Mouse (Mus musculus) heart, adult 18-20 months (tissue): ENCODE results near the gene Zbtb20. TPM values are rescaled to one million over a fixed set of nuclear protein-coding genes. Genes with fewer than 3 reads are reported as not detected.

Experiments used
- DNase-seq, 2 experiments: peaks; one replicate each; pipeline ENCODE4 v3.0.0; 2021 to 2022; ENCODE audit warnings: mixed read lengths in 1 of 2
- total RNA-seq, 2 experiments: library from RNA; stranded (reverse); gene quantifications; 2 replicates each; pipeline ENCODE4 v1.2.3; 2021

The Zbtb20 gene
- total RNA-seq, 2 experiments from 2014 or later: 149 to 178 TPM

DNA sequence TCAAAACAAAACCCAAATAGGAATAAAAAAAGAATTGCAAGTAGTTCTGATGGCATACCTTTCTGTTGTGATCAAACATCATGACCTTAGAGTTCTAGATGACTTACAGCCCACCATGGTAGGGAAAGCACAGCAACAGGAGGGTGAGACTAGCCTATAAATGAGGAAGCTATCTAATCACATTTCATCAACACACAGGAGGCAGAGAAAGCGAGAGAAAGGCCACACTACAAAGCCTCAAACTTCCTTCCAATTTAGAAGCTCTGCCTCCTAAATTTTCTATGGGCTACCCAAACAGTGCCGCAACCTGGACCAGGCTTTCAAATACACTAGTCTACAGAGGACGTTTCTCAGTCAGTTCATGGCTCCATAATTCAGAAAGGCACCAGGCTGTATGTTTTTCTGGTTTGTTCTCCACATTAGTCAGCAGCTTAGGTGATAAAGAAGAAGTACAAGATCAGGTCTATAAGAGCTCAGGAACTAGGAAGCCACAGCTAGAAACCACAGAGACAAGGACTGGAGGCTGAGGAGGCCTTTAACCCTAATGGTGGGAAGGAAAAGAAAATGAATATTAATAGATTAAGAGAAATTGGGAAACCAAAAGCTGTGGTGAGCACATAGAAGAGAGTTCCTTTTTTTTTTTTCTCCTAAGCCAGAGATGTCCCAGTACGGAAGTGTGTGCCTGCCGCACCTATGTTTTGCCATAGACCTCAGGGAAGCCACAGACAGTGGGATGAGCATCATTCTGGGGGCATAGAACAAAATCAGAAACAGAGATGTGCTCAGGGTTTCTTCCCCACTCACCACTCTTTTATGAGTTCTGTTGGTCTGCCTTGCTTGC, 572.7 kb downstream of the Zbtb20 start:
- DNase-seq: no peak

DNA sequence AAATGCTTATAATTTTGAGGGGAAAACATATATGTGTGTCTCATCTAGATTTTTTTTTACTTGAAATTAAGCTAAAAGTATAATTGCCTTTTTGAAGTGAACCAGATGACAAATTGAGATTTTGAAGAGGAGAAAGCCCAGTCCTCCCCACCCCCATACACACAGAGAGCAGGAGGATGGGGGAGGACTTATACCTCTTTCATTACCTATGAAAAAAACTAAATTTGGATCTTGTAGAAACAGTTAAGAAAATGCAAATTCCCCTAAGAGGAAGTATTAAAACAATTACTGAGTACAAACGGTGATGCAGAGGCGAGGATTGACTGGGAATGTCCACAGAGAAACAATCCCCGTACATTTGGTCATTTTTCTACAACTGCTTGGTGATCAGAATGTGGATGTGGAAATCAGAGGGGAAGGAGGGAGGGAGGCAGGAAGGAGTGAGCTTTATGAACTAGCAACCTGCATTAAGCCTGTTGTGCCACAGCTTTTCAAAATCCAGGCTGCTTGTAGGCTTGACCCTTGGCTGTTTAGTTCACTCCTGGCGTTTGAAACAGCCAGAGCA, 578.8 kb downstream of the Zbtb20 start:
- DNase-seq: no peak

DNA sequence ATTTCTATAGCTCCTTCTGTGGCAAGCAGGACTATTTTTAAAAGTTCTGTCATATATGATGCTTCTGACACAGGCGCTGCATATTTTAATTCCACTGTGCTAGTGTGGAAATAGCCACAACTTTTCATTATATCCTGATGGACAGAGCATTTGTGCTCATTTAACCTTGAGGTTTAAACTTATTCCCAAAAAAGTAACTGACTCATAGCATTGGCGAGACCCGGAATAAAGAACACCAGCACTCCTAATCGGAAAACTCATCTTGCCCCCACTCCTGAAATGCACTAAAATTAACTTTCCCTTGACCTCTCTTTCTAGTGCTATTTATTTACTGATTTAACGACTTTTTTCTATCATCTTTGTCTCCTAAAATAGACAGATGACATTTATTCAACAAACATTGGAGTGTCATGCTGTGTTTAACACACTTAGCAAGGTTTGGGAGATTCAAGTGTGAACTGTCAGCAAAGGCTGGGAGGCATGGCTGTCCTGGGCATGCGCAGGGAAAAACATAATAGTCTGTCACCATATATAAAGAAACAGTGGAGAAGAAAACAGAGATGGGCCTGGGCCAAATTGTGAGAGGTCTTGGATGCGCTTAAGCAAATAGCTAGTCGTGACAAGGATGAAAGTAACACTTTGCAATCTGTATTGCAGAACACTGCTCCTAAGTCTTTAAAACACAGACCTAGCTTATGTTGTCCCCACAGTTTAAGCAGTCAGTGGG, 580.9 kb downstream of the Zbtb20 start:
- no peak for DNase-seq

DNA sequence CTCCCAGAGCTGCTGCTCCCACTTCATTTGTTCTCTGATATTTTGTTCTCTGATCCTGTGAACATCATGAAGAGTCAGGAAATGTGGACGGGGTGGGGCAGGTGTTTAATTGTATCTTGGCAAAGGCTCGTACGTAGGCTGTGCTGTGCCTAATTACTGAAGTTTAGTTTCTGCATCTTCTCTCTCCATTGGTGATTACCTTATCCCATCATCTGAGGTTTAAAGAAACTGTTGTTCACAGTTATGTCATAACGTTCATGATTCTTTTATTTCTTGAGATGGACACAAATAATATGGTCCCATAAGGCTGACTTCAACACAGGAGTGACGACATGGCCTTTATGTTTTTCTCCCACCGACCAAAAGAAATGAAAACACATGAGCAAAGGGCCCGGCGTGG, 582.1 kb downstream of the Zbtb20 start:
- no peak for DNase-seq

DNA sequence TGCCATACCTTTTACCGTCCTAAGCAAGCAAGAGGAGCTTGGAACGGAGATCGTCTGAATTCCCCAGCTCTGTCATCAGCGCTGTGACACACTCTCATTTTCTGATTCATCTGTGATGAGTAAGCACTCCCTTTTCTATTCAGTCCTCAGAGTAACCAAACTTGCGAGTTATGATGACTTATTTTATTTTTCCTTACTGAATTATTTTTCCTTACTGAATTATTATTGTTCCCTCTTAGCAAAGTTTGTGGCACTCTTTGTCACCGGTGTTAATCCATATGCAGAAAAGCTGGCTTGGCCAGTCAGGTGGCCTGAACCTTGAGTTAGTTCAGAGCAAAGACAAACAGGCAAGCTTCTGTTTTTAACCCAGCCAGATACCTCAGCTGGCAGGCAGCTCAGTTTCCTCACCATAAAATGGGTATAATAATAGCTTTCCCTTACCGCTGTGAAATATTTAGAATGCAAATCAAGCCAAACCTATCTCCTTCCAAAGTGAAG, 583.1 kb downstream of the Zbtb20 start:
- no peak for DNase-seq

DNA sequence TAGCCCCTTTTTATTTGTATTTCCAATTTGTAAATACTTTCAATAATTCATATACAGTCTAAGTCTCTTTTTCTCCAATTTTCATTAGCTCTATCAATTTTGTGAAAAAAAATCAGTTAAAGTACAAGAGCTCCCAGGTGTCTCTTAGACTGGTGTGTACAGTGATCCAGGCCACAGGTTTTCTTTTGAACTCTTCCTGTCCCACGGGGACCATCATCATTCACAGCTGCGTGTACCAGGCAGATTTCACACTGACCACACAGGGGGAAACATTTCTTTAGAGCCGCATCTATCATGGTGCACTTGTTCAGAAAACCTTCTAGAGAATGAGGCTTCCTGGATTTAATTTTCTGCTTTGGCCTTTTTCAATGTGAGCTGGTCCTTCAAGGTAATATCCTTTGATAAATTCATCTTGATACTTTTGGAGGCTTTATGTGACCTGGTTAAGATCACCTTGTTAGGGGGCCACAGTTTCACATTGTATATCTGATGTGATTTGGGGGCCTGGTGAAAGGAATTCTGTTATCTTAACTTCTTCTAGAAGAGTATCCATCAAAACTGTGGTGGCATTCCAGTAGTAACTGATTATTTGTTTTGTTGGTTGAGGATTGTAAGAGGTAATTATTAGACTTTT, 586.2 kb downstream of the Zbtb20 start:
- DNase-seq: no peak

DNA sequence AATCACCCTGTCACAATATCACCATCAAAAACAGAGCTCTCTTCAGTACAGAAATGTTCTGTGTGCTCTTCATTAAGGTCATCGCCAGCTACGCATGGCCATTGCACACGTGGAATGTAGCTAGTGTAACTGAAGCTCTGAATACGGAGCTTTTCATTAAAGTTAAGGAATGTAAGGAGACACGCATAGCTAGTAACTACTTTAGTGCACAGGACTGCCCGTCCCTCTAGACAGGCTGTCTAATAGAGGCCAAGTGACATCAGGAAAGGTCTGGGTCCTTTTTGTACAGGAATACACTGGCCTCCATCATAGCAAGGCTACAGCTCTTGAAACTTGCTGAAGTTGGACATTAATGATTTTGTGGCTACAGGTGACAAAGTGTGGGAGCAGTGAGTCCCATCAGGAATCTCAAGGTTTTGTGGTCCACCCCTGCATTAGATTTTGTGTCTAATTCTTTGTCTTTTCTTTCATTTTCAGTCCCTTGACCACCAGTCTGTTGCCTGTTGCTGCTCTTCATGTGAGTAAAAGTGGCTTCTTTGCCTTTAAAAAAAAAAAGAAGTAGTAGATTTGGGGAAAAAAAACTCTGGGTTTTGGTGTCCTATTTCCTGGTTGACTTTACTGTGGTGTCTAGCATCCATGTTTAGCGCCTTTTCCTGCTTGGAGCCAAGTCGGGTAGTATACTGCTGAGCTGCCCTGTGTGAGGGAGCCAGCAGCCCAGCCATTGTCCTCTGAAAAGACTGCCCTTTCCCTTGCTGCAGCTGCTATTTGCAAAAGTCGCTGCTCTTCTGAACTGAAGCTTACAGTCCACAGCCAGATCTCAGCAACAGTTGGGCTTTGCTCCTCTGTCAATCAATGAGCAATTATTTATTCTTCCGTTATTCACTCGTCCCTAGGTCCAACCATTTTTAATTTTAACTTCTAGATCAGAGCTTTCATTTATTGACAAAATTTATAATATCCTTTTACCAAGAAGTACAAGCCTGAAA, 587.1 kb downstream of the Zbtb20 start:
- peak in 1 of 2 experiments; percentile 35 for DNase-seq

DNA sequence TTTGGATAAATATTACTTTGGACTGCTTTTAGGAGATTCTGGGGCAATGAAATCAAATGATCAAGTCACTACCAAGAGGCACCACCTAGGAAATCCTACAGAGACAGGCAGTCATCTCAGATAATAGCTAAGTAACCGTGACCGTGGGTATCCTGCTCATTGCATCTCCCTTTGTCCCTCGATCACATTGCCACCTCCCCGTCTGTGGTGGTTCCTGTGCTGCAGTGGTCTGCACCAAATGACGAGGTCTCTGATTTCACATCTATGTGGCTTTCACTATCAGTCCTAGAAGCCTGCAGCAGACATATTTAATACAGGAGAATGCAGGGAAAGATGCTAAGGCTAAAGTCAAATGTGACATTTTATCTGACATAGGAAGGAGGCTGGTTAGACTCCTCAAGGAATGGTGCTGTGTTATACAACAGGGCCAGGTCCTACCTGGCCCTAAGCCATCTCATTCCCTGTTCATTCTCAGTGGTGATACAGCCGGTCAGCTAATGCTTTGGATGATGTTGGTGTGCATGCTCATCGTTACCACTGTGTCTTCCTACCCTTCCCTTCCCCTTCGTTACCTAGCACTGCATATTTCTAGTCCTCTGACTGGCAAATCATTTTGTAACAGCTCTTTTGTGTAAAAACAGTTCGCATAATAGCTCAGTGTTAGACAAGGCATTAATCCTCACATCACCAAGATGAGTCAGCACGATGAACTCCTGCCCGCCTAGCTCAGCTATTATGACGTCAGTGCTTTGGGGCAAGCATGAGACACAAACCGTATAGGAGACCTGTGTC, 588.2 kb downstream of the Zbtb20 start:
- peak; percentile 59 to 66 for DNase-seq

DNA sequence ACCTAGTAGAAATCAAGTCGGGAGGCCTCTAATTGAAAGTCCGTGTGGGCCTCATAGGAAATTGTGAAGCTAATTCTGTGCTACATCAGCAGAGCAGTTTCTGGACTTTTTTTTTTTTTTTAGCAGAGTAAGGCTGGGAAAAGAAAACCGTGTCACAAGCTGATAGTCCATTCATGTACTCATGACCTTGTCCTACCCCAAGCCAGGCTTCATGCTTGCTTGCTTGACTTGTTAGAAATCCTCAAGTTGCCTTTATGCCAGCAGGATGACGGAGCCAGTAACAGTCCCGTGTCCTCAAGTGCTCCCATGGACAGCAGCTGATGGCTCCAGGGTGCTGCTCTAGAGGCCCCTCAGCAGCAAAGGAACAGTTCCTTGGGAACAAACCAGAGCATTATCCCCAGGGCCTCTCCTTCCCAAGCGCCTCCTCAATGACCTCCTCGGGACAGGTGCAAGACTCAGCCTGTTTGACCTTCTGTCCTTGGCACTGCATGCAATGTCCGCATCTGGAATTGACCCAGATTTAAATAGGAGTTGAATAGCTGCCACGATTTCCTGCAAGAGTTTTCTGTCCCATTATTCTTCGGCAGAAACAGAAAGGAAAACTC, 588.9 kb downstream of the Zbtb20 start:
- peak; percentile 87 to 89 for DNase-seq

DNA sequence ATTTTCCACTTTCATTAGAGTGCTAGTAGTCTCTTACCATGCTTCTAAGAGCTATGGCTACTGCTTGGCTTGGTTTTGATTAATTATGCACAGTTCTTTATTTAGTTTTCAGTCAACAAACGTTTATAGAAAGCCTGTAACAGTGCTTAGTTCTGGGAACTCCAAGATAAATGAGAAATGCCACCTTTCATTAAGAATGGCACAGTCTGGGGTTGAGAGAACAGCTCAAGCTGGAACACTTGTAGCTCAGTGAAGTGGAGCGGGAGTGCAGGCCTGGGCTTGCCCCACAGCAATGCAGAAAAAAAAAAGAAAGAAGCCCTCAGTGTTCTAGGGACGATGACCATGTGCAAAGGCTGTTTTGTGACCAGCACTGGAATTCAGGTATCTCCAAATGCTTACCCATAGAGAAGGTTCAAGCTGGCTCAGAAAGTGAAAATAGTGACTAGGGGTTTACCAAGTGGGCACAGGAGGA, 589.7 kb downstream of the Zbtb20 start:
- DNase-seq: no peak

DNA sequence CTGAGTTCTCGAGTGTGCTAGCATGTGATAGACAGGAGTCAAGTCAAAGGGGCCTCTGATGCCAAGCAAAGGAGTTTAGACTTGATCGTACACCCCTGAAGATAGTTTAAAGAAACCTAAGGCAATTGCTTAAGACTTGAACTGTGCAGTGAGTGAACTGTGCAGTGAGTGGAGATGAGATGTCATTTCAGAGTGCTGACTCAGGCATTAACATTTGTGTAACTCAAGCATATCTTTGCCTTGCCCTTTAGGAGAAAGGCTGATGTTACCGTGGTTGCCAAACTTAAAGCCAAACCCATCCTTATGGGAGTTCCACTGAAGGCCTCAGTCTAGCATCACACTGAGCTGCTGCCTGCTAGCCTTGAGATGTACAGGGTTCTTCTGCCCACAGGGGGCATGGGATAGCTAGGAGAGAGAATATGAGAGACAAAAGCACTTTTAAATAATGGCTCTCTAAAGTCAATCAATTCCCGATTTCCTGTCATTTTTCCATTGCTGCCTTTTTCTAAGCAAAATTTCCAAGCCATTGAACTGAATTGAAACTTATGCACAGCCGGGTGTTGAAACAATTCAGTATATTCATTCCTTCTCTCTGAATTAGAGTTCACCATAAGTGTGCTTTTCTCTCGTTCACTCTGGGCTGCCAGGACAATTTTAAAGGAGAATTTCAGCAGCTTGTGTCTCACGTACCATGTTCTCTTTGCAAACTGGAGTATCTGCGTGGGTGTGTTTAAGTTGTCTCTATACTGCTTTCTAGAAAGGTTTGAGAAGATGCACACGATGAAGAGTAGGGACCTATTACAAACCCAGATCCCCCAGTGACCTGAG, 590.5 kb downstream of the Zbtb20 start:
- no peak for DNase-seq

DNA sequence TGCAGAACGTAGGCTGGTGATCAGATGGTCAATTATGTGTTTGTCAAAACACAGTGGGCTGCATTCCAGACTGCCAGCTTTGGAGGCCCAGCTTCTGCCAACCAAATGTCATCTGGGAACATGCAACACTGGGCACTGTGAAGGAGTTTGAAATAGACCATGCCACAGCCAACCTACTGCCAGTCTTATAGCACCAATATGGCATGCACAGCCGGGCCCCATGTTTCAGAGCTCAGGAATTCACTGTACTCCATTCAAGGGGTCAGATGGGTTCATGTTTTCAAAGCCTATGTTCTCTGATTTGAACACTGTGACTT, 591.0 kb downstream of the Zbtb20 start:
- DNase-seq: peak; percentile 67 to 72

DNA sequence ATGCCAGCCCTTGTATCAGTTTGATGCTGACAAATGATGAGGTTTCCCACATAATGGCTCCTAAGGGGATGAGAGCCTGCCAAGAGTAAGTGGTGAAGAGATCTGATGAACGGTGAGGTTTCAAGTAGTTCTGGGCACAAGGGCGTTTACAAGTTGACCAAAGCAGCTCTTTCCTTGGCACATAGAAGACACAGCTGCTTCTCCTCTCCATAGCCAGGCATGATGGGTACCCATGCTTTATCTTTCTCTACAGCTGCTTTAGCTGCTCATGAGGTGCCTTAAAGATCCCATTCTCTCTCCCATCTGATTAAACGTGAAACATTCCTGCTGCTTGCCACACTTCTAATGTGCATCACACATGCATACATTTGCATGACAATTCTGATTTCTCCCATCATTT, 595.4 kb downstream of the Zbtb20 start:
- DNase-seq: no peak

DNA sequence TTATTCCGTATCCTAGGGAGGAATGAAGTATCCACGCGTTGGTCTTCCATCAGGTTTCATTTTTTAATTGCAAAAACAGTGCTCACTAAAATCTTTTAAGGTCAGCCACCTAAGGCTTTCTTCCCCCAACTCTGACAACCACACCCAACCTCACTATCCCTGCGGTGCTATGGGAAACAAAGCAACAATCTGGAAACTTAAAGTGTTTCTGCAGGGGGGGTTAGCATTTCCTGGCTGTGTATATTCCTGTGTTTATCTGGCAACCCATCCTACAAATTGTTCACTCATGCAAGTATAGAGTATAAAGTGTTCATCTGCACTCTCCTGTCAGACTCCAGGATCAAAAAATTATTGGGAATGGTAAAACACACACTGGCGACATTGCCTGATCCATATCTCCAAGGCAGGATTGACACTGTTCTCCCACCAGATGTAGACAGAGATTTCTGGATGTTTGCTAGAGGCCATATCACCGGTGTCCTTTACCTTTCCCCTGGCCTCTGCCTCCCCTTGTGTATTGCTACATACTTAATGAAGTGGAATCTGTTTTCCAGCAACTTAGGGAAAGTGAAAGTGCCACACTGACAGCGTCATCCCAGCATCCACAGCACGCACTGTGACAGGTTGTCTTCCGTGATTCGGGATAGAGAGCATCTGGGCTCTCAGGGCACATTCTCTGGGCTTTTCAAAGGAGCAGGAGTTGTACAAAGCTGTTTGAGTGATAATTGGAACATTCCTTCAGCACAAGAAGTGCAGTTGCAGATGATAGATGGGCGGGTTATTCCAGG, 599.5 kb downstream of the Zbtb20 start:
- DNase-seq: peak in 1 of 2 experiments; percentile 46

DNA sequence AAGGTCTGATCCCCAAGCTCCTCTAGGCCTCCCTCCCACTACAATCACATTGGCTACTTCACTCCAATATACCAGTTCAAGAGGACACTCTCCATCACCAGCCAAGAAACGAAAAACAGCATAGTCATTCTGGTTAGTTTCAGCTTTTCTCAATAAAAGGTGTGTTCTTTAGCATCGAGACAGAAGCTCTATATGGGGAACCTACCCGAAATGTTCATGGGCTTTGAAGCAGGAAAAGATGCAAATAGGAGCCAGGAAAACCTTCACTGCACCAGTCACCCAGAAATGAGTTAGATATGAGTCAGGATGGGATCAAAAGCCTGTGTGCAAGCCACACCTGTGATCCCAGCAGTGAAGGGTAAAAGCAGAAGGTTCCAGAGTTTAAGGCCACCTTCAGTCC, 601.2 kb downstream of the Zbtb20 start:
- no peak for DNase-seq

DNA sequence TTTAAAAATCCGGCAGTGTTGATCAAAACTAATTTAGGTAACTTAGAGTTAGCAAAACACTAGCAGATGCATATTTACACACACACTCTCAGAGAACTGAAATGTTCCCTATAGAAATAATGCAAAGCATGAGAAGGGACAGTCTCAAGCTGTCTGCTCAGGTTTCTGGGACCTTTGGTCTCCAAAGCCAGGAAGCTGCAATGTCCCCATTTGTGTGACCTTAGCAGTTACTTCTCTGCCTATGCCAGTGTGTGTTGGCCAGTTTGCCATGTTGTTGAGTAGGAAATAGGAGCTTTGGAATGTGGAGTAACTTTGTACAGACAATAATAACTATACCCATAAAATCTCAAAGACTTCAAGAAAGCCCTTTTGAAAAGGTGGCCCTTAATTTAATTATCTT, 602.7 kb downstream of the Zbtb20 start:
- no peak for DNase-seq

DNA sequence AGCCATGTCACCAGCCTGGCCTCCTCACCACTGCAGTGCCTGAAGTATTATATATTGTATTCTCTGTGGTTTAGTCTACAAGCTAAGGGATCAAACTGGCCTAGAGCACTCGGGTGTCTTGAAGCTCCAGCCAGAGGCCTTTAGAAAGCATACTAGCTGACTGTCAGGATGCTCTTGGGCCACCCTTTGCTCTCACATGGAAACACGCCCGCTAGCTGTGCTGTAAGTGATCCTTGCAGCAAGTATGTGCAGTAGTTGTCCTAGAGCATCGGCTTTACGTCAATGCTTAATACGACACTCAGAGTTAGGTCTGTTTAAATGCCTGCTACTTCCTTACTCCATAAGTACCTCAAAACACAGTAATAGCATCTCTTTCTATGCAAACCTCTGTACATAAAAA, 604.9 kb downstream of the Zbtb20 start:
- no peak for DNase-seq

DNA sequence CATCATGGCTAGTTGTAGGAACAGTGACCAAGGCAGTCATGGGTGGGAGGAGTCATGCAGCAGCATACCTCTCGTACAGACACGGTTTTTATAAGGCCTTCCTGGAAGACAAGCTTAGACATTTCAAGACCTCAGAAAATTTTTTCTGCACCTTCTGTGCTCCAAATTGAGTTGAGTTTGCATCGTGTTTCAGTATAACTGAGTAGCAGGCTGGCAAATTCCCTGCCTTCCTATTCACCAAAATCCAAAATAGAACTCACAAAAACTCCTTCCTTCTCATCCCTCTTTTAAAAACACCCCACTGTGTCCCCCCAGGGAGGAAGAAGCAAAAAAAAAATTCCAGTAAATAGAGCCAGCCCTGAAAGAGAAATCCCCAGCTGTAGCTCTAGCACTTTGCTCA, 606.4 kb downstream of the Zbtb20 start:
- no peak for DNase-seq
